Comparison of ENCODE assay signal across 8 mouse cellular contexts in the genomic region with DNA sequence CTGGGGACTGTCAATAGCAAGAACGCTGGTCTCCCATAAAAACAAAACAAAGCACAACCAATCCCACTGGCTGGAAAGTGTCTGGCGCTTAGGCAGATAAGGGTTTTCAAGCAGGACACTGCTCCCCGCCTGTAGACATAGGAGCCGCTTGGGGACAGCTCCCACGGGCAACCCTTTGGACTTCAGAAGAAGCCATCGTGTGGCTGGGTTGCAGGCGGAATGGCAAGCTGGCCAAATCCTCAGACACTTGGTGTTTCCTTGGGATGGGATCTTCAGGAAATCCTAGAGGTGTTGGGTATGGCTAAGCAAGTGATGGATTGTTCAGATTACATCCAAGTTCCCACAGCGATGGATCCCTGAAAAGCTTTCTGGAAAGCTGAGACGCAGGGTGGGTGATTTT. TPM values are rescaled to one million over a fixed set of nuclear protein-coding genes. Genes with fewer than 3 reads are reported as not detected.
DNase-seq lines count a peak whose midpoint lies in the region; ATAC-seq lines count a peak whose summit lies in the region.

No protein-coding gene starts in this region.

- H3K4me3 ChIP-seq in lung, embryonic 16.5 days (ENCODE audit: low read length), result peak overlapping the region; percentile 73
- peak overlapping the region; percentile 80 for H3K4me3 ChIP-seq in forebrain, embryonic 13.5 days
- H3K4me3 ChIP-seq in liver, embryonic 12.5 days, result peak overlapping the region; percentile 58; the same call in 1 of the 2 replicates
- H3K4me3 ChIP-seq in stomach, embryonic 15.5 days (replicated peaks), result peak overlapping the region; percentile 63

- no peaks in the 10 kb centered on the region for H3K36me3 ChIP-seq in lung, embryonic 16.5 days (ENCODE audit: control insufficient read depth, insufficient read depth, low read length)
- H3K36me3 ChIP-seq in forebrain, embryonic 13.5 days (ENCODE audit: poor library complexity, severe bottlenecking), result peaks cover 20% of the 10 kb centered on the region
- peaks cover 2% of the 10 kb centered on the region; the same call in 1 of the 2 replicates for H3K36me3 ChIP-seq in liver, embryonic 12.5 days
- no peaks in the 10 kb centered on the region for H3K36me3 ChIP-seq in stomach, embryonic 15.5 days

- peaks cover 39% of the 10 kb centered on the region for H3K27me3 ChIP-seq in lung, embryonic 16.5 days (ENCODE audit: control insufficient read depth, insufficient read depth, low read depth, low read length)
- peaks cover 7% of the 10 kb centered on the region; the same call in 1 of the 2 replicates for H3K27me3 ChIP-seq in forebrain, embryonic 13.5 days
- peaks cover 73% of the 10 kb centered on the region for H3K27me3 ChIP-seq in liver, embryonic 12.5 days (replicated peaks)
- H3K27me3 ChIP-seq in stomach, embryonic 15.5 days (replicated peaks), result peaks cover 38% of the 10 kb centered on the region

- peak overlapping the region; percentile 68 for H3K9ac ChIP-seq in lung, embryonic 16.5 days (ENCODE audit: low read length)
- peak overlapping the region; percentile 91 for H3K9ac ChIP-seq in forebrain, embryonic 13.5 days
- H3K9ac ChIP-seq in liver, embryonic 12.5 days, result no peak overlapping the region
- H3K9ac ChIP-seq in stomach, embryonic 15.5 days, result no peak overlapping the region

- H3K27ac ChIP-seq in lung, embryonic 16.5 days (ENCODE audit: low read length), result no peak overlapping the region
- H3K27ac ChIP-seq in forebrain, embryonic 13.5 days, result peak overlapping the region; percentile 90
- H3K27ac ChIP-seq in liver, embryonic 12.5 days, result no peak overlapping the region
- H3K27ac ChIP-seq in stomach, embryonic 15.5 days, result no peak overlapping the region

- no peak for ATAC-seq in lung, embryonic 16.5 days (ENCODE audit: low read depth)
- ATAC-seq in forebrain, embryonic 13.5 days, result no peak
- ATAC-seq in liver, embryonic 12.5 days, result no peak
- no peak for ATAC-seq in stomach, embryonic 15.5 days (ENCODE audit: insufficient read depth, low FRiP score, low read depth)

- WGBS in lung, embryonic 16.5 days, result under 1% methylated on average over 9 of the region's 9 CpGs
- WGBS in forebrain, embryonic 13.5 days, result 2% methylated on average over 9 of the region's 9 CpGs
- 6% methylated on average over 9 of the region's 9 CpGs for WGBS in liver, embryonic 12.5 days (ENCODE audit: insufficient replicate concordance)
- WGBS in stomach, embryonic 15.5 days, result 4% methylated on average over 9 of the region's 9 CpGs

- H3K4me2 ChIP-seq in lung, embryonic 16.5 days (ENCODE audit: low read depth, low read length), result peak overlapping the region; percentile 99
- H3K4me2 ChIP-seq in forebrain, embryonic 13.5 days, result peak overlapping the region; percentile 82
- H3K4me2 ChIP-seq in liver, embryonic 12.5 days, result peak overlapping the region; percentile 81
- H3K4me2 ChIP-seq in stomach, embryonic 15.5 days, result peak overlapping the region; percentile 100

- H3K4me1 ChIP-seq in lung, embryonic 16.5 days (replicated peaks; ENCODE audit: control insufficient read depth, insufficient read depth, low read length), result peaks cover 13% of the 10 kb centered on the region
- H3K4me1 ChIP-seq in forebrain, embryonic 13.5 days, result peaks cover 35% of the 10 kb centered on the region
- H3K4me1 ChIP-seq in liver, embryonic 12.5 days, result peaks cover 27% of the 10 kb centered on the region
- peaks cover 14% of the 10 kb centered on the region for H3K4me1 ChIP-seq in stomach, embryonic 15.5 days

- H3K9me3 ChIP-seq in lung, embryonic 16.5 days (ENCODE audit: control insufficient read depth, low read length), result no peaks in the 10 kb centered on the region
- H3K9me3 ChIP-seq in forebrain, embryonic 13.5 days (replicated peaks), result no peaks in the 10 kb centered on the region
- H3K9me3 ChIP-seq in liver, embryonic 12.5 days (replicated peaks), result no peaks in the 10 kb centered on the region
- no peaks in the 10 kb centered on the region for H3K9me3 ChIP-seq in stomach, embryonic 15.5 days

- no peak for DNase-seq in lung, postnatal 36 days
- DNase-seq in layer of hippocampus, adult 11-12 months (ENCODE audit: low spot score), result no peak
- DNase-seq in thymus, postnatal 25 days, result no peak
- DNase-seq in cerebellum, adult 8-10 months, result no peak

RNA-seq across cellular contexts. Expression of a gene that starts 1.1 kb away (rescaled TPM):
- 1.5 and 1.9 TPM in 2 replicates for polyA plus RNA-seq in lung, embryonic 16.5 days (2015; fragmentation: Nextera tagmentation; extraction: Ambion mirVana)
- polyA plus RNA-seq in forebrain, embryonic 13.5 days (2015; fragmentation: Nextera tagmentation; extraction: Ambion mirVana), result 61.1 and 64.7 TPM in 2 replicates
- polyA plus RNA-seq in liver, embryonic 12.5 days (2016; fragmentation: Nextera tagmentation; extraction: Ambion mirVana), result 0.42 and 0.56 TPM in 2 replicates
- 2.9 and 3.6 TPM in 2 replicates for polyA plus RNA-seq in stomach, embryonic 15.5 days (2015; fragmentation: Nextera tagmentation; extraction: Ambion mirVana)

RNA-seq across cellular contexts. Expression of a gene that starts 4.5 kb away (rescaled TPM):
- polyA plus RNA-seq in lung, embryonic 16.5 days (2015; fragmentation: Nextera tagmentation; extraction: Ambion mirVana), result 28.3 and 28.9 TPM in 2 replicates
- 36.4 and 42.1 TPM in 2 replicates for polyA plus RNA-seq in forebrain, embryonic 13.5 days (2015; fragmentation: Nextera tagmentation; extraction: Ambion mirVana)
- 5.4 and 8.6 TPM in 2 replicates for polyA plus RNA-seq in liver, embryonic 12.5 days (2016; fragmentation: Nextera tagmentation; extraction: Ambion mirVana)
- 24.7 and 25.7 TPM in 2 replicates for polyA plus RNA-seq in stomach, embryonic 15.5 days (2015; fragmentation: Nextera tagmentation; extraction: Ambion mirVana)

RNA-seq across cellular contexts. Expression of a gene that starts 36.4 kb away (rescaled TPM):
- polyA plus RNA-seq in lung, embryonic 16.5 days (2015; fragmentation: Nextera tagmentation; extraction: Ambion mirVana), result 48.3 and 53.6 TPM in 2 replicates
- 55.9 and 60.4 TPM in 2 replicates for polyA plus RNA-seq in forebrain, embryonic 13.5 days (2015; fragmentation: Nextera tagmentation; extraction: Ambion mirVana)
- polyA plus RNA-seq in liver, embryonic 12.5 days (2016; fragmentation: Nextera tagmentation; extraction: Ambion mirVana), result 38.0 and 38.4 TPM in 2 replicates
- 46.8 and 57.6 TPM in 2 replicates for polyA plus RNA-seq in stomach, embryonic 15.5 days (2015; fragmentation: Nextera tagmentation; extraction: Ambion mirVana)

Comparison
In these comparisons a context has a peak if more than half of its experiments do, and no peak if none do; other contexts are left out.
1. H3K9ac ChIP-seq: peak in lung, embryonic 16.5 days (single experiment) and forebrain, embryonic 13.5 days (single experiment); none in liver, embryonic 12.5 days (single experiment) and stomach, embryonic 15.5 days (single experiment).
2. RNA of a gene that starts 1.1 kb away (polyA plus RNA-seq): 61.1 to 64.7 TPM in forebrain, embryonic 13.5 days; 2.9 to 3.6 TPM in stomach, embryonic 15.5 days, 1.5 to 1.9 TPM in lung, embryonic 16.5 days and 0.42 to 0.56 TPM in liver, embryonic 12.5 days; every median in the first group is over 10 times any median in the second.
3. Peak in every context shown above with its lines, with median percentiles within 50 percentile points of each other: H3K4me2 ChIP-seq and H3K4me3 ChIP-seq.